Mouse (Mus musculus) T-cell, adult 2 months (primary cell): ENCODE measurements around the gene Mrps24.

Experiments
- DNase-seq: peaks from one replicate; pipeline ENCODE4 v3.0.0; 2022; ENCODE audit warnings: low spot score

Gene Mrps24

GRCm38 (mm10) chr11:5705972-5706371 is 9.5 kb downstream of the Mrps24 start:
- DNase-seq: no peak

- DNase-seq: no peak
These were observed 12.1 kb downstream of the Mrps24 start for GRCm38 (mm10) chr11:5703341-5703740.

- DNase-seq: no peak
These were observed 12.5 kb downstream of the Mrps24 start for GRCm38 (mm10) chr11:5702957-5703332.

GRCm38 (mm10) chr11:5702271-5702956 is 13.1 kb downstream of the Mrps24 start:
- no peak for DNase-seq

- no peak for DNase-seq
These were observed 13.7 kb downstream of the Mrps24 start for GRCm38 (mm10) chr11:5701821-5702220.

GRCm38 (mm10) chr11:5701300-5701699 is 14.2 kb downstream of the Mrps24 start:
- DNase-seq: no peak

GRCm38 (mm10) chr11:5700808-5701207 is 14.7 kb downstream of the Mrps24 start:
- DNase-seq: no peak

- no peak for DNase-seq
These were observed 23.7 kb downstream of the Mrps24 start for GRCm38 (mm10) chr11:5691775-5692174.

GRCm38 (mm10) chr11:5684283-5684682 is 31.2 kb downstream of the Mrps24 start:
- DNase-seq: no peak

- no peak for DNase-seq
These were observed 32.9 kb downstream of the Mrps24 start for GRCm38 (mm10) chr11:5682541-5682940.
